Mouse (Mus musculus): Measurements from ENCODE around the gene Olfr390. TPM values are rescaled to one million over a fixed set of nuclear protein-coding genes. Genes with fewer than 3 reads are reported as not detected.

Gene Olfr390
- polyA plus RNA-seq (2017; shearing (Covaris generic)): not detected

GRCm38 (mm10) chr11:73782664-73783063, at the start of gene Olfr390:
TSS of gene Olfr390 (plus strand) at chr11:73782964.
- no peak for ATAC-seq

DNA sequence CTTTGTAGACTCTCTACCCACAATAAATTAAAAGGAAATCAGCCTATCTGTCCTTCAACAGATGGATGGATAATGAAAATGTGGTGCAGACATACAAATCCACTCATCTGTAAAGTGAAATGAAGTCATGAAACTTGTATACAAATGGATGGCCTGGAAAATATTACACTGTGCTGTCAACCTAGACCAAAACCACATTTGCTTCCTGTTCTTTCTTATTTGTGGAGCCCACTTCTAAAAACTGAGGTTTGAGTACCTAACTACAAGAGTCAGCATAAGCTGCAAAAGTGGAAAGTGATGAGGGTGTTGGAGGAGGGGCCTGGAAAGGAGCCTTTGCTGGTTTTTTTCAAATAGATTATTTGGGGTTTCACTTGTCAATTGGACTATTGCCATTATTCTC, 23.6 kb upstream of the Olfr390 start:
- ATAC-seq: no peak

GRCm38 (mm10) chr11:73780613-73781012, 2.2 kb upstream of the Olfr390 start, which contains the start of gene Olfr389:
TSS of gene Olfr389 (minus strand) at chr11:73780713.
- ATAC-seq: no peak

DNA sequence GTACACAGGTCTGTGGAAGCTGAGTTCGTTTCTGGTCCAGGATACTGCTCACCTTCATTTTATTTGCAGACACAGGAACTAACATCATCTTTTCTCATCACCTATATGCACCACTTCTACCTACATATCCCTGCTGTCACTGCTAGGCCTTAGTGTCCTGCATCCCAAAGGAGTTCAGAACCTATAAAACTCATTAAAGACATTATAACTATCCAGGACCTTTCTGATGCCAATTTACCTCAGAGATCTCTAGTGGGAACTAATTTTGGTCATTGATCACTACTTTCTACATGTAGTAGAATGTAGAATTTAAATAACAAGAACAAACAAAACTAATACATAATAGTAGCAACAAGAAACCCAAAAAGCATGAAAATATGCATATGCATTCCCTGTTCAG, 20.2 kb downstream of the Olfr390 start, which contains the start of gene Olfr391-ps:
TSS of gene Olfr391-ps (minus strand) at position 101 of the 400 bp plus-strand sequence.
- ATAC-seq: no peak

- ATAC-seq: no peak
These were observed 34.2 kb downstream of the Olfr390 start, which contains the start of gene Olfr392 for GRCm38 (mm10) chr11:73816949-73817348. TSS of gene Olfr392 (minus strand) at chr11:73817049.

Other genes starting within 250 kb of the Olfr390 start
- not detected for gene Olfr385, start 190.0 kb upstream of the Olfr390 start, polyA plus RNA-seq (2017; shearing (Covaris generic))
- not detected for gene Olfr384, start 184.4 kb upstream of the Olfr390 start, polyA plus RNA-seq (2017; shearing (Covaris generic))
- gene Zfp735, start 94.2 kb upstream of the Olfr390 start, polyA plus RNA-seq (2017; shearing (Covaris generic)): not detected
- not detected for gene Olfr389, start 2.3 kb upstream of the Olfr390 start, polyA plus RNA-seq (2017; shearing (Covaris generic))
- gene Olfr391-ps, start 20.1 kb downstream of the Olfr390 start, polyA plus RNA-seq (2017; shearing (Covaris generic)): not detected
- under 1 TPM in 1 of 2 experiments, not detected in 1; 0.08 TPM for gene Olfr392, start 34.1 kb downstream of the Olfr390 start, polyA plus RNA-seq (2017; shearing (Covaris generic))
- gene Olfr393, start 68.5 kb downstream of the Olfr390 start, polyA plus RNA-seq (2017; shearing (Covaris generic)): not detected
- gene Olfr394, start 107.8 kb downstream of the Olfr390 start, polyA plus RNA-seq (2017; shearing (Covaris generic)): not detected
- not detected for gene Olfr395, start 126.3 kb downstream of the Olfr390 start, polyA plus RNA-seq (2017; shearing (Covaris generic))
- not detected for gene Olfr23, start 153.7 kb downstream of the Olfr390 start, polyA plus RNA-seq (2017; shearing (Covaris generic))
- not detected for gene Olfr397, start 177.9 kb downstream of the Olfr390 start, polyA plus RNA-seq (2017; shearing (Covaris generic))
- gene Olfr398, start 207.4 kb downstream of the Olfr390 start, polyA plus RNA-seq (2017; shearing (Covaris generic)): under 1 TPM in 1 of 2 experiments, not detected in 1; 0.26 TPM

Measured in CD4-positive, CD25-positive, alpha-beta regulatory T cell, adult 4 months (primary cell).